Mouse (Mus musculus): ENCODE data around the gene Sec14l4.

DNA sequence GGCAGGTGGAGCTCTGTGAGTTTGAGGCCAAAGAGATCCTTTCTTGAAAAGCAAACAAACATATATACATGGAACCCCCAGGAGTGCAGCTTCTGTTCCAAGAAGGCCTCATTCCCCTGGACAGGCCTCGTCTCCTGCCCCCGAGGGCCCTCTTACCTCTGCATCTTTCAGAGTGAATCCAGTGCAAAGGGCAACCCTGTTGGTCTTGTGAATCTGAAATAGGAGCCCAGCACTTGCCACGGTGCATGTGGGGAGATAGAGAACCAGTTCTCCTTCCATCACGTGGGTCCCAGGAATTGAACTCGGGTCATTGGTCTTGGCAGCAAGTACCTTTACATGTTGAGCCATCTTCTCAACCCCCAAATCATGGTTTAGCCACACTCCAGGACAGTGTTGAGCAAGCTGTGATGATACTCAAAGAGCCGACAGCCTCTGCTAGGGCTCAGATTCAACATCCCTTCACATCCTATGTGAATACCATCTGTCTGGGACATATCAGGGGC lies 9.9 kb downstream of the Sec14l4 start:
- TF ChIP-seq CTCF (IDR thresholded peaks at IDR 0.05; ENCODE audit: low read depth, low read length) (no peak), EP300 (IDR thresholded peaks at IDR 0.05; ENCODE audit: insufficient read depth, low read depth, low read length) (no peak), POLR2A (IDR thresholded peaks at IDR 0.05; ENCODE audit: insufficient read depth, low read length) (no peak)
